Mouse (Mus musculus) gastrocnemius, adult 2 months (tissue): ENCODE data around the gene Rpl3. TPM values are rescaled to one million over a fixed set of nuclear protein-coding genes. Genes with fewer than 3 reads are reported as not detected.

Experiments used
- DNase-seq: peaks from one replicate; pipeline ENCODE4 v3.0.0; 2022
- H3K27ac ChIP-seq: fragments of 200-600 bp; 2 replicates; pipeline ENCODE4 v1.8.1; 2022; ENCODE audit warnings: mild to moderate bottlenecking
- H3K4me3 ChIP-seq: fragments of 200-600 bp; 2 replicates; pipeline ENCODE4 v1.8.1; 2022; ENCODE audit warnings: mild to moderate bottlenecking, moderate library complexity
- CTCF ChIP-seq: fragments of 200-600 bp; IDR thresholded peaks from 2 replicates; pipeline ENCODE4 v1.8.1; 2022; ENCODE audit warnings: antibody characterized with exemption, mild to moderate bottlenecking, moderate library complexity
- intact Hi-C: fragments of 180-260 bp; cut with DNase I; formaldehyde crosslinking; loops from one replicate; pipeline ENCODE4 v1.15.1; 2025
- total RNA-seq, 2 experiments: library from RNA; stranded (reverse); gene quantifications; 2 replicates each; pipeline ENCODE4 v1.2.3; 2021

The Rpl3 gene
- total RNA-seq, 2 experiments from 2014 or later: 38.6 to 51.4 TPM

GRCm38 (mm10) chr15:80092599-80092998, 931 bp upstream of the Rpl3 start:
- no peak for DNase-seq
- Histone ChIP-seq H3K27ac (no peak overlapping the region), H3K4me3 (no peak overlapping the region)
- intact Hi-C loops: loop anchor here (5.0 kb wide), 1 partner anchor 135 kb away; no protein-coding TSS in a partner anchor
- no peak for TF ChIP-seq CTCF

DNA sequence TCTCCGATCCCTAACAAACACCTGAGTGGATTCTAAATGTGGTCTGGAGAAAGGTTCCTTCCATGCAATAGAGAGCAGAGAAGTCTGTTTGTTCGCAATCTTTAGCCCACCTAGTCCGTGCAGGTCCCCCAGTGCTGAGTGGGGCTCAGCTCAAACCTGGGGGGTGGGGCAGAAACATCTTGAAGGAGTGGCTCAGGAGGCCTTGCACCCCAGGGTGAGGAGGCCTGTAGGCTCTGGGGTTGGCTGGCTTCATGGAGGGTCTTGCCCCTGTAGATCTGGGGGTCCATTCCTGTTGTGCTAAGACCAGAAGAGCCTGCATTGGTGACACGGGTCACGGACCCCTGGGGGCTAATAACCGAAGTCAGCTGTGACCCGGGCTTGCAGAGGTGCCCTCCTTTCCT, 373 bp upstream of the Rpl3 start:
- TF ChIP-seq CTCF: no peak
- Histone ChIP-seq H3K27ac (peak overlapping the region; percentile 93), H3K4me3 (peak overlapping the region; percentile 87)
- intact Hi-C loops: loop anchor here (5.0 kb wide), 1 partner anchor 135 kb away; no protein-coding TSS in a partner anchor
- DNase-seq: no peak

- TF ChIP-seq CTCF: no peak
- intact Hi-C loops: loop anchor here (2.0 to 5.0 kb wide), 2 partner anchors 42 to 137 kb away; partner anchors contain the start of gene Tab1
- no peak for DNase-seq
- peak overlapping the region; percentile 87 for H3K4me3 ChIP-seq
- peak overlapping the region; percentile 93 for H3K27ac ChIP-seq
These were observed 937 bp downstream of the Rpl3 start for GRCm38 (mm10) chr15:80090741-80091120.

- H3K27ac ChIP-seq: peak overlapping the region; percentile 93
- H3K4me3 ChIP-seq: no peak overlapping the region
- DNase-seq: no peak
- TF ChIP-seq CTCF: no peak
- intact Hi-C loops: loop anchor here (2.0 to 5.0 kb wide), 2 partner anchors 43 to 137 kb away; partner anchors contain the start of gene Tab1
These were observed 1.5 kb downstream of the Rpl3 start for GRCm38 (mm10) chr15:80090155-80090554.

DNA sequence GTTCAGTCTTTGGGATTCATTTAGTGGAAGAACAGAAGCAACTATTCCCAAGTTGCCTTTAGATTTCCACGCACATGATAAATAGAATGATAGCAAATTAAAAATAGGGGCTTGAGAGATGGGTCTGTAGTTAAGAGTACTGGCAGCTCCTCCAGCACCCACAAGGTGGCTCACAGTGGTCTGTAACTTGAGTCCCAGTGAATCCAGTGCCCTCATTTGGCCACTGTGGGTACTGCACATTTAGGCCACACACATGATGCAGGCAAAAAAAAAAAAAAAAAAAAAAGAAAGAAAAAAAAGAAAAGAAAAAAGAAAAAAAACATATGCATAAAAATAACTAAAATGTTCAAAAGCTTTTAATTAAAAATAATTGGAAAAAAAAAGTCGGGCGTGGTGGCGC, 3.0 kb downstream of the Rpl3 start:
- Histone ChIP-seq H3K27ac (no peak overlapping the region), H3K4me3 (no peak overlapping the region)
- peak; percentile 91 for TF ChIP-seq CTCF
- intact Hi-C loops: loop anchor here (10.0 kb wide), 2 partner anchors 344 to 616 kb away; partner anchors contain the start of gene Sun2
- peak; percentile 90 for DNase-seq

DNA sequence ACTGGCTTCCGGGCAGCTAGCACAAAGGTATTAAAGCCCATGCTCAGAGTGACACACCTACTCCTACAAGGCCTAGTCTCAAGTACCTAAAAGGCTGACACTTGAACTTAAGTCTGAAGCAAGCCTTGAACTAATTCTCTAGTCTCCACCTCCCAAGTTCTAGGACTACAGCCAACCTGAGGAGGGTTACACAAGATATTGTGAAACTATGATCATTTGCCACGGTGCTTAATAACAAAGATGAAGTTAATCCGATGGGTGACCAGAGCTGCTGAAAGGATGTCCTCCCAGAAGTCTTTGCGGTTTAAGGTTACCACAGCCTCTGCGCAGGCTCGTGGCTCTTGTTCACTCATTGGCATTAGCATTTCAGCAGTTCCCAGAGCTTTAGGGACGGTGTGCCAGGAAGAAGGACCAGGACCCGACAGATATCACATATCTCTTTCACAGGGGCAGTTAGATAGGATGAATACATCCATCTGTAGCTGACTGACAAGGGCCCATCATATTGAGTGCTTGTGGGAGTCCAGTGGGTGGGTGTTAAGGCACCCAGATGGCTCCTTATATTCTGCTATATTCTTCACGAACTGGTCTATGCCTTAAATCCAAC, 4.2 kb downstream of the Rpl3 start:
- Histone ChIP-seq H3K27ac (no peak overlapping the region), H3K4me3 (no peak overlapping the region)
- no peak for DNase-seq
- no peak for TF ChIP-seq CTCF
- intact Hi-C loops: loop anchor here (10.0 kb wide), 2 partner anchors 343 to 617 kb away; partner anchors contain the start of gene Sun2

DNA sequence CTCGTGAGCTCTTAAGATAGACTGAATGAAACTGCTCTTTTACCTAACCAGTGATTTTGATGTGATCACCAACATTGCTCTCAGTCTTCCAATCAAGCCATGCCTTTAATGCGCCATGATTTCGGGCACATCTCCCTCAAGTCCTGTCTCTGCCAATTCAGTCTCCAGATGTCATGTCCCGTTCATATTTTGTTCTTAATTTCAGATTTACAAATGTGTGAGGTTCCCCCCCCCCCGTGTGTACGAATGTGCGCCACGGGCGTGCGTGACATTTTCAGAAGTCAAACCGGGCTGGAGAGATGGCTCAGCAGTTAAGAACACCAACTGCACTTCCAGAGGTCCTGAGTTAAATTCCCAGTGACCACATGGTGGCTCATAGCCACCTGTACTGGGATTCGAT, 7.9 kb downstream of the Rpl3 start:
- no peak for DNase-seq
- Histone ChIP-seq H3K27ac (peak overlapping the region; percentile 95), H3K4me3 (peak overlapping the region; percentile 85)
- no peak for TF ChIP-seq CTCF
- intact Hi-C loops: loop anchor here (5.0 to 10.0 kb wide), 3 partner anchors 251 to 621 kb away; partner anchors contain the start of genes Cbx6, Npcd and Sun2

DNA sequence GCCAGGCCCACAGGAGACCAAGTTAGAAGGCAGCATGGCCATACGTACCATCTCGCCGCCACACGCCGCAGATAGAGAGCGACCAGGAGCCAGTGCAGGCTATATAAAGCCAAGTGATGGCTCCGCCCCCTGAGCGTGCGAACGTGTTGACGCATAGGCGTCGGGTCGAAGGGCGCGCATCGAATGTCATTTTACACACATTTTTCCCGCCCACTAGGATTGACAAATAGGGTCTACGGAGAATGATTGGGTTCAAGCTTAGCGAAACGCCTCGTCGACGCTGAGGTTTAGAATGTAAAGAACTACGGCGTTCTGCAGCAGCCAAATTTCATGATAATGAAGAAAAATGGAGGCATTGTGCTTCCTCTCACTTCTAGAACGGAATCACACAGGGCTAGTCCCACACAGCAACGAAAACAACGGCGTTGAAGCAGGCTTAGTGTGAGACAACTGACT, 8.4 kb downstream of the Rpl3 start:
- peak overlapping the region; percentile 85 for H3K4me3 ChIP-seq
- peak; percentile 97 for DNase-seq
- intact Hi-C loops: loop anchor here (5.0 to 10.0 kb wide), 3 partner anchors 251 to 621 kb away; partner anchors contain the start of genes Cbx6, Npcd and Sun2
- H3K27ac ChIP-seq: peak overlapping the region; percentile 95
- TF ChIP-seq CTCF: no peak

GRCm38 (mm10) chr15:80082661-80083275, 8.9 kb downstream of the Rpl3 start:
- Histone ChIP-seq H3K27ac (peak overlapping the region; percentile 95), H3K4me3 (peak overlapping the region; percentile 85)
- intact Hi-C loops: loop anchor here (5.0 to 10.0 kb wide), 3 partner anchors 250 to 622 kb away; partner anchors contain the start of genes Cbx6, Npcd and Sun2
- DNase-seq: no peak
- TF ChIP-seq CTCF: no peak

GRCm38 (mm10) chr15:80081801-80082546, 9.7 kb downstream of the Rpl3 start:
- H3K4me3 ChIP-seq: peak overlapping the region; percentile 85
- H3K27ac ChIP-seq: peak overlapping the region; percentile 95
- no peak for DNase-seq
- intact Hi-C loops: loop anchor here (5.0 to 10.0 kb wide), 3 partner anchors 250 to 623 kb away; partner anchors contain the start of genes Cbx6, Npcd and Sun2
- no peak for TF ChIP-seq CTCF

DNA sequence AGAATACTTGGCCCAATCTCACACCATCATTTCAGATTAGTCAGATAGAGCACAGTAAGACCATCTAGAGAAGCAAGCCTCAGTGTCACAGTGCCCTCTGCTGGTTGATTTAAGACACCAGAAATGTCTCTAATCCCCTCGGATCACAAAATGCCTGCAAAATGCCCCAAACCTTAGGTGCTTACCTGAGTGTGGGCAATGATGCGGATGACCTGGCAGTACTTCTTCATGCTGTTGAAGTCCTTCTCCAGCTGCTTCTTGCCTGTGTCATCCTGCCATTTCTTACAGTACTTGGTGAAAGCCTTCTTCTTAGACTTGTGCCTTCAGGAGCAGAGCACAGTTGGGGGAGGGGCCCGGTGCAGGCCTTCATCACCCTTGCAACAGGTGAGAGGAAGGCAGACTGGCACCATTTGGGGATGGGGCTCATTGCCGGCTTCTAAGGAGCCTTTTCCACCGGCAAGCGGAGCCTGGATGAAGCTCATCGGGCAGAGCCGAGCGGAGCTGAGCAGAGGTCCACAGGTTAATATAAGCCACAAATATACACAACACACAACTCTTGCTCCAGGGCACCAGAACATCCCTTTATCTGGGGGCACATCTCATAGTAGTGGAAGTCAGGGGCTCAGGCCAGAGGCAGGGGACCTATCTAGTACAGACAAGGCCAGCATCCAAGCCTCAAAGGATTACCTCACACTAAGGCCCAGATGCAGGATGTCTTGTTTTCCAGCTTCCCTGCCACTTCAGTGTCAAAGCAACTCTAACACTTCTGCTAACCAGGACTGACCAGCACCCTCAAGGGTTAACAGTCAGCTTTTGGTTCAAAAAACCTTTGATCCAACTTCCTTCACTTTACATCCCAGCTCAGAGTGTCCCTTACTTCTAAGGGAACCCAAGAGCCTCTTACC, 10.7 kb downstream of the Rpl3 start:
- Histone ChIP-seq H3K4me3 (peak overlapping the region; percentile 85), H3K27ac (peak overlapping the region; percentile 38; the same call in 1 of the 2 replicates)
- intact Hi-C loops: loop anchor here (5.0 to 10.0 kb wide), 3 partner anchors 249 to 624 kb away; partner anchors contain the start of genes Cbx6, Npcd and Sun2
- DNase-seq: no peak
- peak; percentile 66 for TF ChIP-seq CTCF
